Mouse (Mus musculus) kidney, postnatal 0 days (tissue): ENCODE measurements around the gene Insl5. TPM values are rescaled to one million over a fixed set of nuclear protein-coding genes. Genes with fewer than 3 reads are reported as not detected.
A peak's percentile ranks its signal among the peaks of the same experiment; 100 is the strongest.

Source experiments
- ATAC-seq: fragments of 200-750 bp; cut with Nextera tagmentation; replicated peaks from 2 replicates; pipeline ENCODE4 v1.8.0; 2017; ENCODE audit warnings: low read depth, moderate number of reproducible peaks, moderate TSS enrichment, moderate library complexity; ENCODE audit not compliant: low FRiP score
- DNase-seq: peaks from one replicate; pipeline ENCODE4 v3.0.0-alpha.2; 2016; ENCODE audit warnings: low spot score
- H3K27ac ChIP-seq: fragments of 300-500 bp; sonication (generic); 2 replicates; pipeline ENCODE4 v1.5.1; 2014; ENCODE audit warnings: mild to moderate bottlenecking
- H3K27me3 ChIP-seq: fragments of 300-500 bp; sonication (generic); 2 replicates; pipeline ENCODE4 v1.6.1; 2014; ENCODE audit warnings: low read length, mixed read lengths; ENCODE audit not compliant: insufficient read depth
- H3K36me3 ChIP-seq: fragments of 300-500 bp; sonication (generic); 2 replicates; pipeline ENCODE4 v1.6.1; 2014; ENCODE audit warnings: low read length, mixed read lengths; ENCODE audit not compliant: insufficient read depth
- H3K4me1 ChIP-seq: fragments of 300-500 bp; sonication (generic); replicated peaks from 2 replicates; pipeline ENCODE4 v1.6.1; 2014; ENCODE audit warnings: antibody characterized with exemption, low read length, mixed read lengths; ENCODE audit not compliant: insufficient read depth
- H3K4me2 ChIP-seq: fragments of 300-500 bp; sonication (generic); 2 replicates; pipeline ENCODE4 v1.6.1; 2014; ENCODE audit warnings: mild to moderate bottlenecking, low read length, moderate library complexity, mixed read lengths
- H3K4me3 ChIP-seq: fragments of 300-500 bp; sonication (generic); replicated peaks from 2 replicates; pipeline ENCODE4 v1.5.1; 2014; ENCODE audit warnings: low read depth, low read length
- H3K9ac ChIP-seq: fragments of 300-500 bp; sonication (generic); 2 replicates; pipeline ENCODE4 v1.6.1; 2014; ENCODE audit warnings: low read depth, low read length
- H3K9me3 ChIP-seq: fragments of 300-500 bp; sonication (generic); replicated peaks from 2 replicates; pipeline ENCODE4 v1.6.1; 2016; ENCODE audit warnings: low read length, inconsistent platforms, mixed read lengths
- CTCF ChIP-seq: IDR thresholded peaks from 2 replicates; pipeline ENCODE4 v1.5.1; 2016; ENCODE audit warnings: antibody characterized with exemption, low read depth, mild to moderate bottlenecking, moderate library complexity
- WGBS: fragments of 180-500 bp; shearing (Covaris S2); extraction: QIAGEN DNeasy Blood & Tissue Kit; methylation state at CpG from one replicate; pipeline ENCODE4 v1.1.7; 2014; 5-methylcytosine and 5-hydroxymethylcytosine counted together
- polyA plus RNA-seq: library from polyadenylated mRNA; unstranded; fragments of >200 nt; fragmentation: Nextera tagmentation; extraction: Ambion mirVana; gene quantifications from 2 replicates; pipeline ENCODE4 v1.2.1, GENCODE M21; 2015

Gene Insl5
- polyA plus RNA-seq, 1 experiment from 2014 or later: not detected

- no peaks in the 10 kb centered on the region for H3K4me1 ChIP-seq
- no peaks in the 10 kb centered on the region for H3K27me3 ChIP-seq
- H3K9me3 ChIP-seq: no peaks in the 10 kb centered on the region
- no peak overlapping the region for H3K4me2 ChIP-seq
- H3K4me3 ChIP-seq: no peak overlapping the region
- H3K27ac ChIP-seq: no peak overlapping the region
- no peak overlapping the region for H3K9ac ChIP-seq
- H3K36me3 ChIP-seq: no peaks in the 10 kb centered on the region
- TF ChIP-seq CTCF: peak; percentile 92
- 5% methylated on average over 2 of the region's 2 CpGs for WGBS
- peak; percentile 94 for DNase-seq
- peak; percentile 77 for ATAC-seq
These were observed 39.7 kb downstream of the Insl5 start for GRCm38 (mm10) chr4:102986917-102987316.

DNA sequence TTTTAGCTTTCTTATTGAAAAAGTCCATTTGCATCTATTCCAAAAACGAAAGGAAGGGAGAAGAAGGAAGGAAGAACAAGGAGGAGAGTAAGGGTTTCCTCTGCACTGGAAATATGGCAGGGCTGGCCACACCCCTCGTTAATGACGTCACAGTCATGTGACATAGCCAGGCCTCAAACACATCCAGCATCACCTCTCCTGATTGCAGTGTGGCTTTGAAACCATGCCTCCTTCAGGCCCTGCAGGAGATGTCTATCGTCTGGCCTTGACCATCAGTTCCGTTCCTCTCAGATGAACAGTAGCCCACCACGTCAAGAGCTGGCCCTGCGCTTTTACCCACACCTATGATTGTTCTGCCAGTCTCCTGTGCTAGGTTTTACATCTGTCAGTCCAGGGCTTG is 40.5 kb downstream of the Insl5 start:
- Histone ChIP-seq H3K4me2 (no peak overlapping the region), H3K27ac (no peak overlapping the region), H3K27me3 (no peaks in the 10 kb centered on the region), H3K9ac (no peak overlapping the region), H3K4me1 (no peaks in the 10 kb centered on the region), H3K36me3 (no peaks in the 10 kb centered on the region), H3K9me3 (no peaks in the 10 kb centered on the region), H3K4me3 (no peak overlapping the region)
- WGBS: 69% methylated on average over 7 of the region's 7 CpGs
- ATAC-seq (no peak), DNase-seq (no peak)
- no peak for TF ChIP-seq CTCF

GRCm38 (mm10) chr4:102981709-102982108 is 44.9 kb downstream of the Insl5 start:
- TF ChIP-seq CTCF: no peak
- Histone ChIP-seq H3K9ac (no peak overlapping the region), H3K4me2 (no peak overlapping the region), H3K9me3 (no peaks in the 10 kb centered on the region), H3K36me3 (no peaks in the 10 kb centered on the region), H3K4me3 (no peak overlapping the region), H3K4me1 (0 out of 2 replicates have a peak, but pooled peaks cover 7% of the 10 kb centered on the region), H3K27ac (no peak overlapping the region), H3K27me3 (no peaks in the 10 kb centered on the region)
- ATAC-seq (no peak), DNase-seq (no peak)
- 79% methylated on average over 8 of the region's 8 CpGs for WGBS

DNA sequence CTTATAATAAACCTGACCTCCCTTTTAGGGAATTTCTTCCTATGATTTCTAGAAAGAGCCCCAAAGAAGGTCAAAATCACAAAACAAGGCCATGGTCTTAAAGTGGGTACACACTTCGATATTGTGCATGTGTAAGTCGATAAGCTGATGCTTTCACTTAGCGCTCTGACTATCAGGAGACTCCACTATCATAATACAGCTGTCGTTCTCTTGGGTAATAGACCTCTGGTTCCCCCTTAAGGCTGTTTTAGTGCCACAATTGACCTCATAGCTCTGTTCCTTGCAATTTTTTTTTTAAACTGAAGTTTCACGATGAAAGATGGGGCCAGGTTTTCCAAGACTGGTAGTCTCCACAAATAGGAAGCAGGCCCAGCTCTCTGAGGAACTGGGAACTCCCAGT is 47.3 kb downstream of the Insl5 start:
- H3K36me3 ChIP-seq: no peaks in the 10 kb centered on the region
- H3K27me3 ChIP-seq: no peaks in the 10 kb centered on the region
- DNase-seq: peak; percentile 30
- H3K4me2 ChIP-seq: peak overlapping the region; percentile 58
- no peaks in the 10 kb centered on the region for H3K9me3 ChIP-seq
- TF ChIP-seq CTCF: no peak
- H3K27ac ChIP-seq: no peak overlapping the region
- 51% methylated on average over 5 of the region's 5 CpGs for WGBS
- H3K9ac ChIP-seq: no peak overlapping the region
- no peak for ATAC-seq
- H3K4me1 ChIP-seq: 0 out of 2 replicates have a peak, but pooled peaks cover 7% of the 10 kb centered on the region
- H3K4me3 ChIP-seq: peak overlapping the region; percentile 21; the same call in 1 of the 2 replicates

DNA sequence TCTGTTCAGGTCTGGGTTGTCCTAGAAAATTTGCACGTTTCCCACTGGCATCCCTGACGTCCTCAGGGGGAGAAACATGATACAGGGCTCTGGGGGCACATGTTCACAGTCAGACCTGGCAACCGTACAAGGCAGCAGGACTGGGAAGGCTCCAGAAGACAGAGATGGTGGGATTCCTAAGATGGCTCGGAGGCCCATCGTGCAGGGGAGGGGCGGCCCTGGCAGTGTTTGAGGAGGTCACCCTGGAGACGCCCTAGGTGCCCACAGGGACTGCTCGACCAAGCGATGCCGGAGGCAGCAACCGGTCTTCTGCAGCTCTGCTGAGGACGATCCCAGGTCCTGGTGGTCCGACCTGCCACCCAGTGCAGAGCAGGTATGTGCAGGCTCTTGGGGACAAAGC is 48.2 kb downstream of the Insl5 start, which contains the start of gene Tctex1d1:
Tctex1d1 (plus strand) TSS at position 167 of the 400 bp plus-strand sequence.
- peak; percentile 34 for DNase-seq
- WGBS: 2% methylated on average over 13 of the region's 13 CpGs
- peak within 1 kb of the TSS; percentile 21 for H3K4me3 ChIP-seq

DNA sequence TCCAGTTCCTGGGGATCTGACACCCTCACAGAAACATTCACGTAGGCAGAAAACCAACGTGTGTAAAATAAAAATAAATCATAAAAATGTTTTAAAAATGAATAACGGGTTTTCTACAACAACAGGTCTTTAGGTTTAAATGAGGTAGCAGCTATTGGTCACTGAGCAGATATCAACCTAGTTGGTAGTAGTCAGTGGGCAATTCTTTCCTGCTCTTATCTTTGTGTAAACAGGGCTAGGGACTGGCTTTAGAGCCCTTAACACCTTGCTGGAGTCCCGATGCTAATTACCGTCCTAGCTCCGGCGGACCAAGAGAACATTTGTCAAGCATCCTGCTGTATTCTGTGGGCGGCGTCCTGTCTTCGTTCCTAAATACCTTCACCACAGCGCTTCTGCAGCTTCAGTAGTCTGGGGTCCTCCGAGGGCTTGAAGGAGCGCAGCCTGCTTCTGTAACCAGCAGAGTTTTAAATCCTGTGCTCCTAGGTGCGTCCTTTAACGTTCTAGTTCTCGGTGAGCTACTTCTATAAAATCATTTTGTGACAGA is 48.8 kb downstream of the Insl5 start:
- H3K27ac ChIP-seq: no peak overlapping the region
- DNase-seq (no peak), ATAC-seq (no peak)
- peak overlapping the region; percentile 58 for H3K4me2 ChIP-seq
- no peaks in the 10 kb centered on the region for H3K27me3 ChIP-seq
- H3K4me3 ChIP-seq: 0 out of 2 replicates have a peak overlapping the region, but pooled peaks have one; percentile 7
- WGBS: 13% methylated on average over 16 of the region's 16 CpGs
- no peaks in the 10 kb centered on the region for H3K36me3 ChIP-seq
- 0 out of 2 replicates have a peak, but pooled peaks cover 7% of the 10 kb centered on the region for H3K4me1 ChIP-seq
- TF ChIP-seq CTCF: no peak
- H3K9ac ChIP-seq: no peak overlapping the region
- H3K9me3 ChIP-seq: no peaks in the 10 kb centered on the region

More for the DNA sequence above, 48.2 kb downstream of the Insl5 start, which contains the start of gene Tctex1d1:
- H3K27me3 ChIP-seq: no peaks in the 10 kb centered on the region
- TF ChIP-seq CTCF: no peak
- H3K9ac ChIP-seq: no peak within 1 kb of the TSS
- H3K4me2 ChIP-seq: peak within 1 kb of the TSS; percentile 58
- H3K36me3 ChIP-seq: no peaks in the 10 kb centered on the region
- no peaks in the 10 kb centered on the region for H3K9me3 ChIP-seq
- H3K4me1 ChIP-seq: 0 out of 2 replicates have a peak, but pooled peaks cover 7% of the 10 kb centered on the region
- ATAC-seq: peak; percentile 54
- no peak within 1 kb of the TSS for H3K27ac ChIP-seq
